Mouse (Mus musculus): ENCODE results near the gene Nr5a2.

DNA sequence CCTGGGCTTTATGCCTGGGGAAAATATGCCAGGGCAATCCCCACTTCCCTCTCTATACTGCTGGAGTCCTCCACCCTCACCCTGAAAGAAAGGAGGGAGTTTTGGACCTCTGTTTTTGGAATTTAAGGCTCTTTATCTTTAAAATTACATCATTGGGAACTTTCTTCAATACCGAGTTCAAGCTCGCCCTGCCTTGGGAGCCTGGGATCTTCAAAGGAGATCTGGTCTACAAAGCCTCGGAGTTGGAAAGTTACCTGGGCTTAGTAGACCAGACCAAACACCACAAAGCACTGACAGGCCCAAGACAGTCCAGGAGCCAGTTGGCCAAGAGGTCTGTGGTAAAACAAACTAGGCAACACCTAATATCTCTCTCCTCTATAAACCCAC lies 6.1 kb downstream of the Nr5a2 start:
- TF ChIP-seq POLR2A (IDR thresholded peaks at IDR 0.05; ENCODE audit: insufficient read length, low read depth) (no peak), MYOD1 (IDR thresholded peaks at IDR 0.05; ENCODE audit: control insufficient read depth in 1 of 3, insufficient read length in 2 of 3, low read depth in 2 of 3) (no peak), E2F4 (IDR thresholded peaks at IDR 0.05; ENCODE audit: insufficient read depth) (no peak), MAX (IDR thresholded peaks at IDR 0.05; ENCODE audit: low read depth) (no peak), MYOG (IDR thresholded peaks at IDR 0.05; ENCODE audit: control insufficient read depth in 1 of 3, insufficient read depth in 1 of 3, insufficient read length in 2 of 3, low read depth in 2 of 3) (no peak), POLR2AphosphoS2 (IDR thresholded peaks at IDR 0.05; ENCODE audit: insufficient read length, low read depth) (no peak), USF1 (IDR thresholded peaks at IDR 0.05; ENCODE audit: low read depth) (no peak), SRF (IDR thresholded peaks at IDR 0.05; ENCODE audit: control insufficient read depth, insufficient read length, low read depth) (no peak), CEBPB (IDR thresholded peaks at IDR 0.05; ENCODE audit: insufficient read depth, poor library complexity, severe bottlenecking) (no peak), REST (IDR thresholded peaks at IDR 0.05; ENCODE audit: insufficient read depth, insufficient read length) (no peak)

All from myocyte (in vitro differentiated cells).